Mouse (Mus musculus): Measurements from ENCODE around the gene Megf11. TPM values are rescaled to one million over a fixed set of nuclear protein-coding genes. Genes with fewer than 3 reads are reported as not detected.

Gene Megf11
- polyA plus RNA-seq, 2 experiments, result 0.80 to 1.0 TPM

DNA sequence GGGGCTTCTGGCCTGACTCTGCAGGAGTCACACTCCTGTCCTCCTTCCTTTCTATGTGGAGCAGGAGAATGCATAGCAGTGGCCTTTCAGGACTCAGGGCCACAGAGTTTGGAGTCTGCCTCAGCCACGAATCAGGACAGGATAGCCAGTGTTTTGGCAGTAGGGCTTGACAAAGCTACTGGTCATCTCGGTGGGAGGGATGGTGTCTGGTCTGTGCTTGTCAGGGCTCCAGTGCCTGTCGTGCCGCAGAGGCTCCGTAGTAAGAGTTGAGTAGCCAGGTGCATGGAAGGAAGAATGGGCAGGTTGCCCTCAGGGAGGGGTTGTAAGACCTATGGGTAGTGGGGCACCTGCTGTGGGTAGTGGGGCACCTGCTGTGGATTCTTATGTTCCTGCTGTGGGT, 96.7 kb downstream of the Megf11 start:
- no peaks in the 10 kb centered on the region for H3K9me3 ChIP-seq (ENCODE audit: control insufficient read depth, low read length)
- DNase-seq (ENCODE audit: low spot score), result no peak
- H3K4me3 ChIP-seq (replicated peaks; ENCODE audit: low read length), result no peak overlapping the region
- TF ChIP-seq POLR2A (IDR thresholded peaks at IDR 0.05; ENCODE audit: borderline replicate concordance, extremely low read depth, insufficient read depth, insufficient read length), result no peak
- no peaks in the 10 kb centered on the region for H3K36me3 ChIP-seq (ENCODE audit: control insufficient read depth, insufficient read depth, low read length)
- ATAC-seq (ENCODE audit: low FRiP score, low read depth), result no peak
- no peak overlapping the region for H3K9ac ChIP-seq (ENCODE audit: low read depth, low read length, severe bottlenecking)
- H3K4me2 ChIP-seq (replicated peaks; ENCODE audit: low read depth, low read length, severe bottlenecking), result no peak overlapping the region
- H3K4me1 ChIP-seq (ENCODE audit: control insufficient read depth, insufficient read depth, low read length), result no peaks in the 10 kb centered on the region
- H3K27me3 ChIP-seq (ENCODE audit: control insufficient read depth, insufficient read depth, low read length), result no peaks in the 10 kb centered on the region
- 74% methylated on average over 5 of the region's 5 CpGs for WGBS
- H3K27ac ChIP-seq (replicated peaks; ENCODE audit: low read depth, low read length), result no peak overlapping the region

DNA sequence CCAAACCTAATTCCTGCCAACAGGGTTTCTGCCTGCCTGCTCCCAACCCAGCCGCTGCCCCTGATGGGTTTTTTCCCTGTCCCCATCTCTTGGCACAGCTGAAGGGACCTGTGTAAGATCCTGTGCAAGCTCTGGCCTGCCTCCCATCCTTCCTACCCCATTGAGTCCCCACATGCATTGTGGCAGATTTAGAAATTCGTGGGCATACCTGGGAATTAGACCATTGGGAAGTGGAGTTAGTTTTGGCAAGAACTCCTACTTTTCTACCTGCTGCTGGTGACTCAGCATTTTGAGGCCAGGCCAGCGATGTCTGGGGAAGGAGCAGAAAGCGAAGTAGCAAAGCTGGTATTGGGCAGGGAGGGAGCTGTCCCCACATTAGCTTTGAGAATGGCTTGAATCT, 102.0 kb downstream of the Megf11 start:
- ATAC-seq (ENCODE audit: low FRiP score, low read depth) (no peak), DNase-seq (ENCODE audit: low spot score) (no peak)
- Histone ChIP-seq H3K4me3 (replicated peaks; ENCODE audit: low read length) (no peak overlapping the region), H3K9me3 (ENCODE audit: control insufficient read depth, low read length) (no peaks in the 10 kb centered on the region), H3K27me3 (ENCODE audit: control insufficient read depth, insufficient read depth, low read length) (no peaks in the 10 kb centered on the region), H3K27ac (replicated peaks; ENCODE audit: low read depth, low read length) (no peak overlapping the region), H3K9ac (ENCODE audit: low read depth, low read length, severe bottlenecking) (no peak overlapping the region), H3K4me2 (replicated peaks; ENCODE audit: low read depth, low read length, severe bottlenecking) (no peak overlapping the region), H3K36me3 (ENCODE audit: control insufficient read depth, insufficient read depth, low read length) (no peaks in the 10 kb centered on the region), H3K4me1 (ENCODE audit: control insufficient read depth, insufficient read depth, low read length) (no peaks in the 10 kb centered on the region)
- WGBS, result 54% methylated on average over 4 of the region's 4 CpGs
- no peak for TF ChIP-seq POLR2A (IDR thresholded peaks at IDR 0.05; ENCODE audit: borderline replicate concordance, extremely low read depth, insufficient read depth, insufficient read length)

DNA sequence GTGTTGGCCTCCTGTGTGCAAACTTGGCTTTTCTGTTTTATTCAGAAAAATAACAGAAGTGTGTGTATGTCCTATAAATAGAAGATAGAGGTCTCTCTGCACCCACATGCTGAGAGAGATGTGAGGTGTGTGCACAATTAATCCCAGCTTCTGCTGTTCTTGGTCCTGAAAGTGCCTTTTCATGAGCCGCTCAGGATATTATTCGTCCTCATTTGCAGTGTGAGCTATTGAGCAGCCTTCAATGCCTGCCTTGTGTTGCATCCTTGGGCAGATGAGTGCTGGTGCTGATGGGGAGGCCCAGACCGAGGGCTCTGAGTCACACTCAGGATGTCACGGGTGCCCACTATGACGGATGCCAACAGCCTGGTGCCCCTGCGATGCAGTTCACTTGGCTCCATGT, 109.2 kb downstream of the Megf11 start:
- H3K36me3 ChIP-seq (ENCODE audit: control insufficient read depth, insufficient read depth, low read length), result no peaks in the 10 kb centered on the region
- ATAC-seq (ENCODE audit: low FRiP score, low read depth) (no peak), DNase-seq (ENCODE audit: low spot score) (no peak)
- H3K9ac ChIP-seq (ENCODE audit: low read depth, low read length, severe bottlenecking), result no peak overlapping the region
- H3K4me1 ChIP-seq (ENCODE audit: control insufficient read depth, insufficient read depth, low read length), result 0 out of 2 replicates have a peak, but pooled peaks cover 2% of the 10 kb centered on the region
- H3K4me2 ChIP-seq (replicated peaks; ENCODE audit: low read depth, low read length, severe bottlenecking), result no peak overlapping the region
- no peaks in the 10 kb centered on the region for H3K9me3 ChIP-seq (ENCODE audit: control insufficient read depth, low read length)
- no peak for TF ChIP-seq POLR2A (IDR thresholded peaks at IDR 0.05; ENCODE audit: borderline replicate concordance, extremely low read depth, insufficient read depth, insufficient read length)
- no peaks in the 10 kb centered on the region for H3K27me3 ChIP-seq (ENCODE audit: control insufficient read depth, insufficient read depth, low read length)
- 80% methylated on average over 6 of the region's 6 CpGs for WGBS
- H3K27ac ChIP-seq (replicated peaks; ENCODE audit: low read depth, low read length), result no peak overlapping the region
- H3K4me3 ChIP-seq (replicated peaks; ENCODE audit: low read length), result no peak overlapping the region

DNA sequence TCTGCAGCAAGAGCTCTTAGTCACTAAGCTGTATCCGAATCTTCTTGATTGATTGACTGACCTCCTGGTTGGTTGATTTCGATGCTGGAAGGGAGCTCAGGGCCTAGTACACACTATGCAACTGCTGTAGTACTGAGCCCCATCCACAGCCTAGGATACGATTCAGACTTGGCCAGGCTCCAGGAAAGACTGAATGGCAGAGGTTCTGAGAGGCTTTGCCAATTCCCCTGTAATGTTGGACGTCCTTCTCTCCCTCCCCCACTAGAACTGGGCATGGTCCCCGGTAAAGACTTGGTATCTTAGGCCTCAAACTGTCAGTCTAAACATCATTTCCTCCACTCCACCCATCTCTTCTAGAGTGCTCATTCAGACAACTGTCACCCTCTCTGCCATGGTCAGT, 113.5 kb downstream of the Megf11 start:
- 0 out of 2 replicates have a peak, but pooled peaks cover 8% of the 10 kb centered on the region for H3K4me1 ChIP-seq (ENCODE audit: control insufficient read depth, insufficient read depth, low read length)
- H3K4me3 ChIP-seq (replicated peaks; ENCODE audit: low read length), result no peak overlapping the region
- no peaks in the 10 kb centered on the region for H3K36me3 ChIP-seq (ENCODE audit: control insufficient read depth, insufficient read depth, low read length)
- no peak for TF ChIP-seq POLR2A (IDR thresholded peaks at IDR 0.05; ENCODE audit: borderline replicate concordance, extremely low read depth, insufficient read depth, insufficient read length)
- no peaks in the 10 kb centered on the region for H3K9me3 ChIP-seq (ENCODE audit: control insufficient read depth, low read length)
- ATAC-seq (ENCODE audit: low FRiP score, low read depth) (no peak), DNase-seq (ENCODE audit: low spot score) (no peak)
- H3K9ac ChIP-seq (ENCODE audit: low read depth, low read length, severe bottlenecking), result no peak overlapping the region
- no peak overlapping the region for H3K4me2 ChIP-seq (replicated peaks; ENCODE audit: low read depth, low read length, severe bottlenecking)
- no peaks in the 10 kb centered on the region for H3K27me3 ChIP-seq (ENCODE audit: control insufficient read depth, insufficient read depth, low read length)
- H3K27ac ChIP-seq (replicated peaks; ENCODE audit: low read depth, low read length), result no peak overlapping the region
- 71% methylated on average over 5 of the region's 5 CpGs for WGBS

DNA sequence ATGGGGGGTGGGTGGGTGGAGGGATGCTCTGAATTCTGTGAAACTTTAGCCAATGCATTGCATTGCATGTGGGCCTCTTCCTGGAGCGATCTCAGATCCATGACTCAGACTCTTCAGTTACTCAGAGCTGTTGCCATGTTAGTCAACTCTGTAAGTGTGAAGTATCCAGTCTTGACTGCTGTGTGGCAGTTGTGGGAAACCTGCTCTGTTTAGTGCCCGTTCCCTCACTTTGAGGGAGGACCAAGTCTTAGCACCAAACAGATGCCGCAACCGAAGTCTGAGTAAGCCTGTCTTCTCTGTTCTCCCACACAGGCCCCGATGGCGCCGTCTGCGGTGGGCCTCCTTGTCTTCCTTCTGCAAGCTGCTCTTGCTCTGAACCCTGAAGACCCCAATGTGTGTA, 115.8 kb downstream of the Megf11 start:
- no peak for TF ChIP-seq POLR2A (IDR thresholded peaks at IDR 0.05; ENCODE audit: borderline replicate concordance, extremely low read depth, insufficient read depth, insufficient read length)
- DNase-seq (ENCODE audit: low spot score) (no peak), ATAC-seq (ENCODE audit: low FRiP score, low read depth) (no peak)
- H3K4me1 ChIP-seq (ENCODE audit: control insufficient read depth, insufficient read depth, low read length), result peaks cover 12% of the 10 kb centered on the region; the same call in 1 of the 2 replicates
- WGBS, result 94% methylated on average over 8 of the region's 8 CpGs
- no peaks in the 10 kb centered on the region for H3K27me3 ChIP-seq (ENCODE audit: control insufficient read depth, insufficient read depth, low read length)
- H3K36me3 ChIP-seq (ENCODE audit: control insufficient read depth, insufficient read depth, low read length), result no peaks in the 10 kb centered on the region
- H3K4me2 ChIP-seq (replicated peaks; ENCODE audit: low read depth, low read length, severe bottlenecking), result no peak overlapping the region
- H3K9ac ChIP-seq (ENCODE audit: low read depth, low read length, severe bottlenecking), result no peak overlapping the region
- H3K9me3 ChIP-seq (ENCODE audit: control insufficient read depth, low read length), result no peaks in the 10 kb centered on the region
- no peak overlapping the region for H3K27ac ChIP-seq (replicated peaks; ENCODE audit: low read depth, low read length)
- H3K4me3 ChIP-seq (replicated peaks; ENCODE audit: low read length), result no peak overlapping the region

DNA sequence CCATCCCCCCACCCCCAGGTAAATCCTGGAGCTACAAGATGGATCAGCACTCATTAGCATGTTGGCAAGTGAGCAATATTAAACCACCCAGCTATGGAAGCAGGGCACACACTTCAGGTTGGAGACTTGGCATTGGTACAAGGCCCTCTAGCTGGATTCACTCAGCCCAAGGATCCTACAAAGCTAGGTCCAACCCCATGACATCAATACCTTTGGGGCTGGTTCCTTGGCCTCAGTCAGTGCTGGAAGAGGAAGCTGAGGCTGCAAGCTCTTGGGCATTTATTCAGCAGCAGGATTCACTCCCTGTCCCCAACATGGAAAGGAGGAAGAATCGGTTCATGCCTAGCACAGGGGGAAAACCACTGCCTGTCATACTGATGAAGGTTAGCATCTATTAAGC, 118.6 kb downstream of the Megf11 start:
- H3K4me1 ChIP-seq (ENCODE audit: control insufficient read depth, insufficient read depth, low read length), result peaks cover 14% of the 10 kb centered on the region; the same call in 1 of the 2 replicates
- DNase-seq (ENCODE audit: low spot score) (no peak), ATAC-seq (ENCODE audit: low FRiP score, low read depth) (no peak)
- no peak overlapping the region for H3K9ac ChIP-seq (ENCODE audit: low read depth, low read length, severe bottlenecking)
- no peaks in the 10 kb centered on the region for H3K9me3 ChIP-seq (ENCODE audit: control insufficient read depth, low read length)
- TF ChIP-seq POLR2A (IDR thresholded peaks at IDR 0.05; ENCODE audit: borderline replicate concordance, extremely low read depth, insufficient read depth, insufficient read length), result no peak
- no peak overlapping the region for H3K4me2 ChIP-seq (replicated peaks; ENCODE audit: low read depth, low read length, severe bottlenecking)
- H3K27ac ChIP-seq (replicated peaks; ENCODE audit: low read depth, low read length), result no peak overlapping the region
- H3K27me3 ChIP-seq (ENCODE audit: control insufficient read depth, insufficient read depth, low read length), result no peaks in the 10 kb centered on the region
- no peaks in the 10 kb centered on the region for H3K36me3 ChIP-seq (ENCODE audit: control insufficient read depth, insufficient read depth, low read length)
- 73% methylated on average over 1 of the region's 1 CpGs for WGBS
- H3K4me3 ChIP-seq (replicated peaks; ENCODE audit: low read length), result no peak overlapping the region
